Mouse (Mus musculus) embryonic fibroblast, embryonic 13.5 days (primary cell): ENCODE measurements around the gene Slc5a5. TPM values are rescaled to one million over a fixed set of nuclear protein-coding genes. Genes with fewer than 3 reads are reported as not detected.
A peak's percentile ranks its signal among the peaks of the same experiment; 100 is the strongest.

Experiments
- H3K27ac ChIP-seq: 2 replicates; pipeline ENCODE4 v1.5.1; 2012; ENCODE audit warnings: low read length, control low read depth, inconsistent platforms; ENCODE audit not compliant: insufficient read depth
- H3K4me1 ChIP-seq: 2 replicates; pipeline ENCODE4 v1.6.1; 2011; ENCODE audit warnings: low read length; ENCODE audit not compliant: control insufficient read depth, insufficient read depth
- H3K4me3 ChIP-seq: 2 replicates; pipeline ENCODE4 v1.5.1; 2011; ENCODE audit warnings: mild to moderate bottlenecking, control low read depth, low read length; ENCODE audit not compliant: insufficient read depth
- CTCF ChIP-seq: IDR thresholded peaks from 2 replicates; pipeline ENCODE4 v1.5.1; 2011; ENCODE audit warnings: mild to moderate bottlenecking, control low read depth, low read length, moderate library complexity, borderline replicate concordance; ENCODE audit not compliant: insufficient read depth
- POLR2A ChIP-seq: IDR thresholded peaks from 2 replicates; pipeline ENCODE4 v1.6.1; 2011; ENCODE audit warnings: low read depth, mild to moderate bottlenecking, control low read depth, low read length, moderate library complexity
- polyA plus RNA-seq: library from polyadenylated mRNA; stranded (reverse); fragments of >200 nt; gene quantifications from 2 replicates; pipeline ENCODE4 v1.2.4, GENCODE M21; 2011; ENCODE audit warnings: low read depth; ENCODE audit not compliant: missing spikeins, insufficient read length

Slc5a5 gene
- polyA plus RNA-seq, 1 experiment = 0.30 TPM

- no peak overlapping the region for H3K27ac ChIP-seq
Measured at GRCm38 (mm10) chr8:70869601-70870041, 22.9 kb downstream of the Slc5a5 start.

GRCm38 (mm10) chr8:70869199-70869571 is 23.4 kb downstream of the Slc5a5 start:
- Histone ChIP-seq H3K4me3 (no peak overlapping the region), H3K27ac (no peak overlapping the region), H3K4me1 (no peaks in the 10 kb centered on the region)
- TF ChIP-seq POLR2A (no peak), CTCF (no peak)

More at GRCm38 (mm10) chr8:70869601-70870041, 22.9 kb downstream of the Slc5a5 start:
- no peak overlapping the region for H3K4me3 ChIP-seq
- TF ChIP-seq POLR2A (no peak), CTCF (peak; percentile 97)
- no peaks in the 10 kb centered on the region for H3K4me1 ChIP-seq

- Histone ChIP-seq H3K4me1 (no peaks in the 10 kb centered on the region), H3K27ac (no peak overlapping the region), H3K4me3 (no peak overlapping the region)
- TF ChIP-seq POLR2A = no peak
- peak; percentile 7; the same call in 1 of the 2 replicates for TF ChIP-seq CTCF
Measured at GRCm38 (mm10) chr8:70868559-70869198, 23.9 kb downstream of the Slc5a5 start.

- Histone ChIP-seq H3K4me3 (no peak overlapping the region), H3K27ac (no peak overlapping the region), H3K4me1 (no peaks in the 10 kb centered on the region)
- TF ChIP-seq POLR2A (no peak), CTCF (no peak)
Measured at GRCm38 (mm10) chr8:70866566-70866965, 26.0 kb downstream of the Slc5a5 start.

- H3K4me1 ChIP-seq = no peaks in the 10 kb centered on the region
- peak overlapping the region; percentile 18 for H3K4me3 ChIP-seq
- TF ChIP-seq POLR2A (no peak), CTCF (no peak)
- no peak overlapping the region for H3K27ac ChIP-seq
Measured at GRCm38 (mm10) chr8:70866001-70866520, 26.5 kb downstream of the Slc5a5 start.

- Histone ChIP-seq H3K4me3 (peak overlapping the region; percentile 36), H3K4me1 (no peaks in the 10 kb centered on the region), H3K27ac (no peak overlapping the region)
- TF ChIP-seq CTCF (no peak), POLR2A (peak; percentile 51)
Measured at GRCm38 (mm10) chr8:70865350-70866000, 27.1 kb downstream of the Slc5a5 start.

GRCm38 (mm10) chr8:70864712-70865221 is 27.8 kb downstream of the Slc5a5 start:
- H3K4me3 ChIP-seq = peak overlapping the region; percentile 36
- no peak overlapping the region for H3K27ac ChIP-seq
- no peaks in the 10 kb centered on the region for H3K4me1 ChIP-seq
- TF ChIP-seq CTCF (no peak), POLR2A (no peak)

GRCm38 (mm10) chr8:70863956-70864711 is 28.4 kb downstream of the Slc5a5 start:
- Histone ChIP-seq H3K4me3 (no peak overlapping the region), H3K4me1 (no peaks in the 10 kb centered on the region), H3K27ac (no peak overlapping the region)
- no peak for TF ChIP-seq POLR2A
- no peak for TF ChIP-seq CTCF

GRCm38 (mm10) chr8:70862824-70863641 is 29.5 kb downstream of the Slc5a5 start, which contains the start of gene Kcnn1:
TSS of gene Kcnn1 (minus strand) at chr8:70863258.
- H3K27ac ChIP-seq = no peak within 1 kb of the TSS

More at GRCm38 (mm10) chr8:70862824-70863641, 29.5 kb downstream of the Slc5a5 start, which contains the start of gene Kcnn1:
- no peak for TF ChIP-seq POLR2A
- TF ChIP-seq CTCF = 0 out of 2 replicates have a peak, but pooled peaks have one; percentile 4
- H3K4me1 ChIP-seq = no peaks in the 10 kb centered on the region
- H3K4me3 ChIP-seq = no peak within 1 kb of the TSS
